11 mouse cellular contexts compared by ENCODE assay signal in the genomic region with DNA sequence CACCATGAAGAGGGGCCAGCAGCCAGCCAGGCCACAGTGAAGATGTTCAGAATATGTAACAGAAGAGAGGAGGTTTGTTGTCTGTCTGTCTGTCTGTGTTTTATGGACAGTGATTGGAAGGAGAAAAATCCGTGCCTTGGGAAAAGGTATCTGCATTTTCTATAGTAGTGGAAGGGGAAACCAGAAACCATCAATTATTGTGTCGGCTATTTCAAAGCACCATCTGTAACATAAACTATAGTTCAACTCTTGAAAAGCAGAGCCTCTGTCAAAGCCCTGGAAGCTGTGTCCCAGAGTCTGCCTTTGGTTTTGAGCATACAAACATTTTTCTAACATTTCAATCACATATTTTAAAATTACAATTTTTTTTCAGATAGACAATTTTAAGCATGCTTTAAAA. TPM values are rescaled to one million over a fixed set of nuclear protein-coding genes. Genes with fewer than 3 reads are reported as not detected.
DNase-seq lines count a peak whose midpoint lies in the region; ATAC-seq and TF ChIP-seq lines count a peak whose summit lies in the region.
"Had no signal": no experiment of that assay in that cellular context is flagged by ENCODE, and none has a peak within 500 bp of the region (broad histone marks: within the 10 kb centered on the region; RNA-seq: fewer than 3 reads in every experiment).

No protein-coding gene starts in this region.

- peak overlapping the region; percentile 82 for H3K4me3 ChIP-seq in heart, embryonic 10.5 days
- peak overlapping the region; percentile 33 for H3K4me3 ChIP-seq in lung, embryonic 14.5 days (ENCODE audit: low read depth, low read length)
- H3K4me3 ChIP-seq in embryonic fibroblast, embryonic 13.5 days (ENCODE audit: insufficient read depth, low read length), result peak overlapping the region; percentile 99
- H3K4me3 ChIP-seq in neural tube, embryonic 13.5 days, result no peak overlapping the region
- H3K4me3 ChIP-seq: forebrain, embryonic 12.5 days had no signal

- DNase-seq in heart, embryonic 10.5 days (ENCODE audit: low spot score), result no peak
- DNase-seq in heart, postnatal 4 days, result no peak
- DNase-seq in lung, embryonic 14.5 days, result peak; percentile 47
- no peak for DNase-seq in lung, postnatal 25 days (ENCODE audit: low spot score)
- no peak for DNase-seq in retina, embryonic 14.5 days (ENCODE audit: low spot score)
- DNase-seq in left cerebral cortex, postnatal 36 days (ENCODE audit: low spot score in 2 of 2), result no peak
- DNase-seq: kidney, adult 18-20 months; left cerebral cortex, postnatal 4 days had no signal

- peaks cover 20% of the 10 kb centered on the region for H3K4me1 ChIP-seq in heart, embryonic 10.5 days
- peaks cover 12% of the 10 kb centered on the region for H3K4me1 ChIP-seq in lung, embryonic 14.5 days (ENCODE audit: insufficient read depth)
- peaks cover 24% of the 10 kb centered on the region for H3K4me1 ChIP-seq in embryonic fibroblast, embryonic 13.5 days (ENCODE audit: control insufficient read depth, insufficient read depth, low read length)
- 0 out of 2 replicates have a peak, but pooled peaks cover 6% of the 10 kb centered on the region for H3K4me1 ChIP-seq in neural tube, embryonic 13.5 days (replicated peaks)
- H3K4me1 ChIP-seq: forebrain, embryonic 12.5 days had no signal

- peak overlapping the region; percentile 22; the same call in 1 of the 2 replicates for H3K9ac ChIP-seq in lung, embryonic 14.5 days
- no peak overlapping the region for H3K9ac ChIP-seq in neural tube, embryonic 13.5 days
- H3K9ac ChIP-seq: forebrain, embryonic 12.5 days had no signal

- H3K27ac ChIP-seq in heart, embryonic 10.5 days, result no peak overlapping the region
- no peak overlapping the region for H3K27ac ChIP-seq in lung, embryonic 14.5 days (ENCODE audit: low read depth)
- H3K27ac ChIP-seq in embryonic fibroblast, embryonic 13.5 days (ENCODE audit: insufficient read depth, low read length), result peak overlapping the region; percentile 94
- no peak overlapping the region for H3K27ac ChIP-seq in neural tube, embryonic 13.5 days (replicated peaks)
- H3K27ac ChIP-seq: forebrain, embryonic 12.5 days had no signal

- peaks cover 8% of the 10 kb centered on the region for H3K36me3 ChIP-seq in heart, embryonic 10.5 days
- no peaks in the 10 kb centered on the region; the same call in 1 of the 2 replicates for H3K36me3 ChIP-seq in lung, embryonic 14.5 days (ENCODE audit: insufficient read depth)
- H3K36me3 ChIP-seq in neural tube, embryonic 13.5 days, result no peaks in the 10 kb centered on the region
- H3K36me3 ChIP-seq: forebrain, embryonic 12.5 days had no signal

- no peak for TF ChIP-seq CTCF in lung, embryonic 14.5 days (IDR thresholded peaks at IDR 0.05; ENCODE audit: low read depth)
- no peak for TF ChIP-seq CTCF in embryonic fibroblast, embryonic 13.5 days (IDR thresholded peaks at IDR 0.05; ENCODE audit: borderline replicate concordance, insufficient read depth, low read length)

- intact Hi-C loops in left cerebral cortex, postnatal 36 days (cut with DNase I), result no loop called here

- H3K4me2 ChIP-seq in lung, embryonic 14.5 days, result peak overlapping the region; percentile 56
- H3K4me2 ChIP-seq in neural tube, embryonic 13.5 days, result 0 out of 2 replicates have a peak overlapping the region, but pooled peaks have one; percentile 21
- H3K4me2 ChIP-seq: forebrain, embryonic 12.5 days had no signal

- no peaks in the 10 kb centered on the region for H3K27me3 ChIP-seq in heart, embryonic 10.5 days (ENCODE audit: insufficient read depth, poor library complexity, severe bottlenecking)
- H3K27me3 ChIP-seq in lung, embryonic 14.5 days (ENCODE audit: insufficient read depth, low read length), result no peaks in the 10 kb centered on the region
- peaks cover 8% of the 10 kb centered on the region for H3K27me3 ChIP-seq in neural tube, embryonic 13.5 days
- H3K27me3 ChIP-seq: forebrain, embryonic 12.5 days had no signal

- TF ChIP-seq POLR2A in embryonic fibroblast, embryonic 13.5 days (IDR thresholded peaks at IDR 0.05; ENCODE audit: low read depth, low read length), result peak; percentile 42; the same call in 1 of the 2 replicates

- ATAC-seq in lung, embryonic 14.5 days (ENCODE audit: insufficient read depth), result no peak
- no peak for ATAC-seq in neural tube, embryonic 13.5 days (ENCODE audit: low read depth)

- 41% methylated on average over 2 of the region's 2 CpGs for WGBS in heart, embryonic 10.5 days
- WGBS in lung, embryonic 14.5 days, result 27% methylated on average over 2 of the region's 2 CpGs
- WGBS in neural tube, embryonic 13.5 days, result 7% methylated on average over 2 of the region's 2 CpGs

- no peaks in the 10 kb centered on the region for H3K9me3 ChIP-seq in heart, embryonic 10.5 days
- no peaks in the 10 kb centered on the region for H3K9me3 ChIP-seq in lung, embryonic 14.5 days (ENCODE audit: low read depth, low read length)
- H3K9me3 ChIP-seq in neural tube, embryonic 13.5 days, result no peaks in the 10 kb centered on the region
- H3K9me3 ChIP-seq: forebrain, embryonic 12.5 days had no signal

RNA-seq across cellular contexts. Expression of a gene that starts 55.8 kb away (rescaled TPM):
- 36.2 and 43.7 TPM in 2 replicates for polyA plus RNA-seq in heart, embryonic 10.5 days (2016; fragmentation: Nextera tagmentation; extraction: Ambion mirVana)
- total RNA-seq in heart, postnatal 4 days (2021), result 10 to 100 TPM; 33.9 to 39.6 TPM
- 58.0 and 67.9 TPM in 2 replicates for polyA plus RNA-seq in lung, embryonic 14.5 days (2014; fragmentation: Nextera tagmentation; extraction: Ambion mirVana)
- 6.3 and 9.0 TPM in 2 replicates for polyA plus RNA-seq in embryonic fibroblast, embryonic 13.5 days (2011; ENCODE audit: insufficient read length, low read depth, missing spikeins)
- 34.0 and 37.8 TPM in 2 replicates for polyA plus RNA-seq in neural tube, embryonic 13.5 days (2015; fragmentation: Nextera tagmentation; extraction: Ambion mirVana)
- total RNA-seq in left cerebral cortex, postnatal 36 days (2021), result 10 to 100 TPM; 18.5 to 19.1 TPM
